Mouse (Mus musculus): ENCODE measurements around the gene Klrb1a. TPM values are rescaled to one million over a fixed set of nuclear protein-coding genes. Genes with fewer than 3 reads are reported as not detected.

Gene Klrb1a
- total RNA-seq, 2 experiments from 2014 or later = not detected

DNA sequence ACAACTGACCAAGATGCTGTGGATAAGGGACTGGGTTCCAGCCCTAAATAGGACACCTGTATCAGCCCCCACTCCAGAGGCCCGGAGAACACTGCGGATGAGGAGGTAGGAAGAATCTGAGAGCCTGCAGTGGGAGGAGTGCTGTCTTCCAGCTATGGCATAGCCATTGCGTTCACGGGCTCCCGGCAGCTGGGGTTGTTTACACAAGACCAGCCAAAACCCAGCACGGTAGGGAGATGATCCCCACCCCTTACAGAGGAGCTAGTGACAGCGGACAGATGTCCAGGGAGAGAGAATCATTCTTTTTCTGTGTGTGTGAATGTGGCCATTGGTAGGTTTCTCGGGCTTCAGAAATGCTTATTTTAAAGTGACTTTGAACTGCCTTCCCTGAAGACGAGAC lies 17.0 kb downstream of the Klrb1a start:
- DNase-seq (ENCODE audit: extremely low spot score in 1 of 2, low spot score in 2 of 2) = peak in 1 of 2 experiments; percentile 20
- intact Hi-C loops (cut with DNase I) = no loop called here

DNA sequence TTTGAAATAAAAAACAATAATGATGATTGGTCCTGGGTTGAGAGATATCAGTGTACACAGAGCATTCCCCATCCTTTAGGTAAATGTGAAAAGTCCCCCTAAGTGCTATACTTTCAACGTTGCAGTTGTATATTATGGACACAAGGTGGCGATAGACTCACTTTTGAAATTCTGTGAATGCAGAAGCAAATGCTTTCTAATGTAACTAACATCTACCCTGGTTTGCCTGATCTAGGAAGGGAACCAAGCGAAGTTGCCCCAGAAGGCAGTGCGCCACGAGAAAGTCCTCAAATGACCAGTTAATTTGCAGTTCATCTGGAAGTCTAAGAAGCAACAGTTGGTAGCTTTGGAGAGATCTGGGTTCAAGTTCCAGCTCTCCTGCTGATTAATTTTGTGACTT lies 18.8 kb downstream of the Klrb1a start:
- intact Hi-C loops (cut with DNase I) = loop anchor here (1.0 to 2.0 kb wide), 2 partner anchors 18 to 149 kb away; partner anchors contain the start of gene Klrb1a
- peak in 1 of 2 experiments; percentile 31 for DNase-seq (ENCODE audit: extremely low spot score in 1 of 2, low spot score in 2 of 2)

DNA sequence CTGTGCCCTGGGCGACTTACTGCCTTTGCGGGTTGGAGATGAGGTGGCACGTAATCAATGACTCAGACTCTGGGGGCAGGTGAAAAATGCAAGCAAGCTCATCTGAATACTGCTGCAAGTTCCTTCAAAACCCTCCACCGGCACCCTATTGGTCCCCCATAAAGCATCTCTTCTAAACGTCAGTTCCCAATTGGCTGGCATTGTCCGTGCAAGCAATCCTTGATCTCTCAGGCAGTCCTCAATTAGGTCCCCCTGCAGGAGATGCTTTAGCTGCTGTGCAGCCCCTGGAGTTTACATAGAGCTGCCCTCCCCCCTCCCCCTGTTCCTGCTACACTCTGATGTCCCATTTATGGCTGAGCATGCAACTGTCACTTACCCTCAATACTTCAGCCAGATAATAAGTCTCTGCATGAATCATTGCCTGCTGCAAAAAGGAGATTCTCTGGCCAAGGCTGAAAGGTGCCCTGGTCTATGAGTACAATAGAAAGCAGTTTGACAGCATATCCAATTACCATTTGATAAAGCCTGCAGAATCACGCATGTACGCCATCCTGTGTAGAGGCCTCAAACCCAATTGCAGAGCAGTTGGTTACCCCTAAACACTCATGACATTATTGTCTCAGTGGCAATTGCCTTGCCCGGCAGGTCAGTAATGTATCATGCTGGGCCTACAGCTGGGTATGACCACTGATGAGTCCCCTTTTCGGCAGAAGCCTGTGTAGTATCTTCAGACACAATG lies 20.7 kb downstream of the Klrb1a start:
- no peak for DNase-seq (ENCODE audit: extremely low spot score in 1 of 2, low spot score in 2 of 2)
- intact Hi-C loops (cut with DNase I) = no loop called here

DNA sequence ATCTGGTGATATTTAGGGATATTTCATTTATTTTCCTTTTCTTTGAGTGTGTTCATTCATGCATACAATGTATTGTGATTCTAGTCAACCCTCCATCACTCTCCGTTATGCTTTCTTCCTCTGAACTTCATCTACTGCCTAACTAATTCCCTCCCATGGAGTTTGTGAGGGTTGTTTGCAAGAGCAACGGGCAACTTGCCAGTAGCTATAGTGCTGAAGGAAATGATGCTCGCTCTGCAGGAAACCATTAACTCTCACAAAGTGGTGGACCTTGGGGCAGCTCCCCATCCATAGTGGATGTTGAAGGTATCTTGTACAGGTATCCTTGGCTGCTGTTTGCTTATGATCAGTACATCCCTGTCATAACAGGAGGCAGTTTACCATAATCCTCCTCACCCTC lies 21.3 kb downstream of the Klrb1a start:
- intact Hi-C loops (cut with DNase I) = no loop called here
- peak in 1 of 2 experiments; percentile 30 for DNase-seq (ENCODE audit: extremely low spot score in 1 of 2, low spot score in 2 of 2)

DNA sequence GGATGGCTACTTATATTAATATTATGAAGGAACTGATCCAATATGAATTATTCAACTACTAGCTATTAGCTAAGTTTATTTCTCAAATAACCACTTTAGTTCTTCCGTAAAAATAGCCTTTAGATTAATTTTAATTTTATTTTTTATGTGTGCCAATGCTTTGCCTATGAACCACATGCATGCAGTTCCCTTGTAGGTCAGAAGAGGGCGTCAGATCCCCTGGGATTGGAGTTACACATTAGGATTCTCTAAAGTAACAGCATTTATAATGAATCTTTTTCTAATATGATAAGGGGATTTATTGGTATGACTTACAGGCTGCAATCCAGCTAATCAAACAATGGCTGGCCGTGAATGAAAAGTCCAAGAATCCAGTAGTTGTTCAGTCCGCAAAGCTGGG lies 23.8 kb downstream of the Klrb1a start:
- no peak for DNase-seq (ENCODE audit: extremely low spot score in 1 of 2, low spot score in 2 of 2)
- intact Hi-C loops (cut with DNase I) = no loop called here

DNA sequence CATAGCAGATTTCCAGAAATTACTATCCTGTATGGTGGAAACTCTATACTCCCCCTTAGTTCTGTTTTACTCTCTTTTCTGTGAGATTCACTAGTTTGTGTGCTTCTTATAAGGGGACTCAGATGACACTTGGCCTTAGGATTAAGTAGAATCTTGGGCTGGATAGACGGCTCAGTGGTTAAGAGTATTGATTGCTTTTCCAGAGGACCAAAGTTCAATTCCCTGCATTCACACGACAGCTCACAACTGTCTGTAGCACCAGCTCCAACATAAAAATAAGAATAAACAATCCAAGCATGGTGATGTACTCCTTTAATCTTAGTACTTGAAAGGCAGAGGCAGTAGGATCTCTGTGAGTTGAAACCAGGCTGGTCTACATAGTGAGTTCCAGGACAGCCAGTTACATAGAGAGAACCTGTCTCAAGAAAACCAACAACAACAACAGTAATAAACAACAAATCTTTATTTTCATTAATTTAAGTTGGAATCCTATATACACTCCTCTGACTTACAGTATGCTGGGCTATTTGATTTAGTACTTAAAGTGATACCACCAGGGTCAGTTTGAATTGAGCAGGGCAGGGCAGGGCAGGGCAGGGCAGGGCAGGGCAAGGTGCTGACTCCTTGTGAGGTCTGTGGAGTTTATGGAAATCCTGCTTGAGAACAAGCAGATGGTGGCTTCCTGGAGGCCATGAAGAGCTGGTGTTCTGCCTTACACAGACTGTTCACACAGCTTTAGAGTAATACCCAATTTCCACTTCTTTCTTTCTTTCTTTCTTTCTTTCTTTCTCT lies 24.9 kb downstream of the Klrb1a start:
- no peak for DNase-seq (ENCODE audit: extremely low spot score in 1 of 2, low spot score in 2 of 2)
- intact Hi-C loops (cut with DNase I) = no loop called here

DNA sequence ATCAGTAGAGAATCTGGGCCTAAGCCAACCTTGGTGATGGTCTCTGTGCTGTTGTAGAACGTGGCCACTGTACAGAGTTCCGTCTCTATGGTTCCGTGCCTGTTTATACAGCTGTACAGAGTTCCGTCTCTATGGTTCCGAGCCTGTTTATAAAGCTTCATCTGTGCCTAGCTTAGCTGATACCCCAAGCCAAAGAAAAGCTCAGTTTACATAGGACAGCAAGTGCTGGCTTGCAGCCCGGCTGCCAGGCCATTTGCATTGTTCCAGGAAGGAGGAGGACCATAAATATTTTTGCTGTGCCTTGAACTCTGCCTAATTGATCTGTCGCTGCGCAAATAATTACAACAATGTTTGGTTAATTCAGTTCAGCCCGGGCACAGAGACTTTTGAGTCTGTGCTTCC lies 26.2 kb downstream of the Klrb1a start:
- intact Hi-C loops (cut with DNase I) = no loop called here
- DNase-seq (ENCODE audit: extremely low spot score in 1 of 2, low spot score in 2 of 2) = peak; percentile 70 to 78

DNA sequence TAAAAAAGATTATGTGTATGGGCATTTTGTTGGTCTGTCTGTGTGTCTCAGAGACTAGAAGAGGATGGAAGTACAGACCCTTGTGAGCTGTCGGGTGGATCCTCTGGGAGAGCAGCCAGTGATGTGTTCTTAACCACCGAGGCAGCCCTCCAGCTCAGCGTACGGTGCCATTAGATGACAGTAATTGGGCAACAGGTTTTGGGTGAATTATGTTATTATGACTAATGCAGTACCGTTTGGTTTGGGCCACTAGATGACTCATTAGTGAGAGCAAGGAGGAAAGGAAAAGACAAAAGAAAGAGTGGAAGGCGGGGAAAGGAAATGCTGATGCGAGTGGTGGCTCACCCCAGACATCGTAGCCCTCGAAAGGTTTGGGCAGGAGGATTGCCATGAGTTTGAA lies 28.7 kb downstream of the Klrb1a start:
- DNase-seq (ENCODE audit: extremely low spot score in 1 of 2, low spot score in 2 of 2) = no peak
- intact Hi-C loops (cut with DNase I) = no loop called here

DNA sequence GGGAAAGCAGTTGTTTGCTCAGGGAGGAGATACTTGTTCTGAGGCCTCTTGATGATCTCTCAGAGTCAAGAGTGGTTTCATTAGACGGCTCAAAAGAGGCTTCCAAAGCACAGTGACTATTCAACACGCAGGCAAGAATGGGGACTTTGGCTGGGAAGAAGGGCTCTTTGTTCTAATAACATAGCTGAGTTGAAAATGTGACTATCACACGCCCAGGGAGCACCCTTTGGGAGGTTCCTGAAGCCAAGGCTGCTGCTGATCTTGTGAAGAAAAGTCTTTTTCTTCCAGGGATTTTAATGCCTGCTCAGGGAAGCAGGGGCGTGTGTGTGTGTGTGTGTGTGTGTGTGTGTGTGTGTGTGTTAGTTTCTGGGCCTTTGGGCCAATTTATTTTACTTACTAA lies 33.9 kb downstream of the Klrb1a start:
- intact Hi-C loops (cut with DNase I) = no loop called here
- DNase-seq (ENCODE audit: extremely low spot score in 1 of 2, low spot score in 2 of 2) = no peak

DNA sequence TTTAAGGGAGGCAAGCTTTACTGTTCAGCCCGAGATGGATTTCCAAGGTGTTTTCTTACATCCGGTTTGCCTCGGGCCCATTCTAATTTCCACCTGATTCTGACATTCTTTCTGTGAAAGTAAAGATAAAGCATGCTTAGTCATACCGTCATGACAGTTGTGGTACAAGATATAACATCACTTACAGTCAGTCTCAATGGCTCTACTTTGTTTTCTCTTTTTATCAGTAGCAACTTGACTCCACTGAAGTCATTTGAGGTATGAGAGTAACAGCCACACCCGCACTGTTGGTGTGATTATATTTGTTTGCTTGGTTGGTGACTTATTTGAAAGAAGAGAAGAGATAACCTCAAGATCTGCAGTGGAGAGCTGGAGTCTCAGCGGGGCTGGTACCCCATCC lies 35.7 kb downstream of the Klrb1a start:
- intact Hi-C loops (cut with DNase I) = no loop called here
- DNase-seq (ENCODE audit: extremely low spot score in 1 of 2, low spot score in 2 of 2) = no peak

DNA sequence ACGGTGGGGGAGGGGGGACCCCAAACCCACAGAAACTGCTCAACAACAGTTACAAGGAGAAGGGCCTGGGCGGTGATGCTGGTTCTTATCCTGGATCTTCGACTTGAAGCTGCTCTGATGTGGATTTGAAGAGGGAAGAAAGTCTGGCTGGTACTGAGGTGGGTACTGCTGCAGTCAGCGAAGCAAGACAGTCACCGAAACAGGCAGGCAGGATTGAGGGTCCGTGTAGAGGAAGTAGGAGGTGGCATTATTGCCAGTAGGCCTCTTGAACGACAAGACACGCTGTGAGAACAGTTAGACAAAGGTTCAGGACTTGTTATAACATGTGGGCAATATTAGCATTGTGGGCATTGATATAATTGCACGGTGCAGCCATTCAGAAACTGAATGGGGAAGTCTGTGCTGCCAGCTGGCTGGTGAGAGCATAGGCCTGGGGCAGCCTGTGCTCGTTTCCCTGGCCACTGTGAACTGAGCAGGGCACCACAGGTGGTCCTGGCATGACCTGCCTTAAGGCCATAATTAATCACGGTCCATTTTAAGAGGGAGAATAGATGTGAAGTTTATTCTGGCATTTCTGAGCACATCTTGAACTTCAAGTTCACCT lies 37.6 kb downstream of the Klrb1a start:
- no peak for DNase-seq (ENCODE audit: extremely low spot score in 1 of 2, low spot score in 2 of 2)
- intact Hi-C loops (cut with DNase I) = no loop called here

DNA sequence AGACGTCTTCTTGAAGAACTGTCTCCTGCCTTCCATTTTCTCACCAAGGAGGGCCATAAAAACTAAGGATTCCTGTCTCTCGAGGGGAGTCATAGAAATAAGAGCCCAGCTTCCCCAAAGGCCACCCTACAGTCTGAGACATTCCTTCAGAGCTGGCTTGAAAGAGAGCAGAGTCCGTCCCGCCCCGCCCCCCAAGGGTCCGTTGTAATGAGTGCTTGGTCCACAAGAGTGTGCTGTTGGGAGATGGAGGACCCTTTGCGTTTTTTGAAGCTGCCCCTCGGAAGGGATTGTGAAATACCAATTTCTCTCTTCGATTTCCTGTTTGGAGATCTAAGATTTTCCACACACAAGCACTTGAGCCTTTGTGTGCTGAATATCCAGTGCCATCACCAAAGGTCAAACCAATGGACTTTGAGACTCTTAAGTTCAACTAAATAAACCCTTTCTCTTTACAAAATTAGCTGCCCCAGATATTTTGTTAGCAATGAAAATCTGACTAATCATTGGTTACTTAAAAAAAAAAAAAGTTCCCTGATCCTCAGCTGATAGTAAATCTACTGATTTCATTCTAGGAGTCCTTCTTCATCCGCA lies 39.2 kb downstream of the Klrb1a start:
- DNase-seq (ENCODE audit: extremely low spot score in 1 of 2, low spot score in 2 of 2) = peak in 1 of 2 experiments; percentile 35
- intact Hi-C loops (cut with DNase I) = no loop called here

DNA sequence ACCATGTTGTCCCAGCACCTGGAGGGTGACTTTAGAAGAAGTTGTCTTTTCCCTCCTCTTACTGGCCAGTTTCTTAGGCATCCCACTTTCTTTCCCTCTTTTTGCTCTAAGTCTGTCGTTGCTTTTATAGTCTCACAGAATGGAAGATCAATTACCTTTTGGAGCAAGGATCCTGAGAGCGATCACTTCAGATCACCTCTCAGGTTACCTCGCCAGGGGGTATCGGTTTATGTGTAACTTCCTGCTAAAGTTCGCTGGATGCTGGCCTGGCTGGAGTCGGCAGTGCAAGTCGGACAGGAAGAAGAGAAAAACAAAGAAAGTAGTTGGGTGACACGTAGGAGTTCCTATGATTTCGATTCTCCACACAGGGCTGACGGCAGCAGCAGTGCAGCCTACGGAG lies 41.8 kb downstream of the Klrb1a start, which contains the start of gene A2ml1:
Gene A2ml1 (minus strand): TSS at position 101 of the 400 bp plus-strand sequence.
- DNase-seq (ENCODE audit: extremely low spot score in 1 of 2, low spot score in 2 of 2) = no peak
- intact Hi-C loops (cut with DNase I) = no loop called here

DNA sequence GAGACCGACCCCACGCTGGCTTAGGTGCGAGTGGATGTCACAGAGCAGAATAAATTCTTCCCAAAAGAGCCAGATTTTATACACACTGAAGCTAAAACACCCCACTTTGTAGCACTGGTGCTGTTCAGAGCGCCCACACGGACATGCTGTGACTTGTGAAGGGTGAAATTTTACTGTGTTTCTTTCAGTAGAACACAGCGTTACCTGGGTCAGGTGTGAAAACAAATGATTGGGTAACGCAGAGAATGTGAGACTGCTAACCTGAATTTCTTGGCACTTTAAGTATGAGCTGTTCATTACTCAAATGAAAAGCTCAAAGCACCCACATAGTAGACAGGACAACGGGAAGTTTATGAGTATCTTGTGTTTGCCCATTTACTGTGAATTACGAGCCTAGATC lies 46.0 kb downstream of the Klrb1a start:
- intact Hi-C loops (cut with DNase I) = no loop called here
- no peak for DNase-seq (ENCODE audit: extremely low spot score in 1 of 2, low spot score in 2 of 2)

DNA sequence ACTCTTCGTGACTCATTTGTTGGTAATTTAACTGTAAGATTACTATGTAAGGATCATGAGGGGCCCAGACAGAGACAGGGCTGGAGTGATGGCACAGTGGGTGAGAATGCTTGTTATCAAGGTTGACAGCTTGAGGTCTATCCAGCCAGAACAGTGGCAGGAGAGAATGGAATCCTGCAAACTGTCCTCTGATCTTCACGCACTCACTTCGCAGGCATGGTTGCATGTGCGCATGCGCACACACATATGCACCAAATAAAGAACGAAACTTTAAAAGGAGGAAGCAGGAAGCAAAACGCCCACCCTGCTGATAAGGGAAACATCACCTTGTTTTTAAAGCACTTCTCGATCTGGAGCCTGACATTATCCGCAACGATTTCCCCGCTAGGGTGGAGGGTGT lies 56.7 kb downstream of the Klrb1a start:
- DNase-seq (ENCODE audit: extremely low spot score in 1 of 2, low spot score in 2 of 2) = no peak
- intact Hi-C loops (cut with DNase I) = no loop called here

Other genes starting within 250 kb of the Klrb1a start
- gene Tex52, start 248.1 kb downstream of the Klrb1a start, total RNA-seq (2021) = not detected
- gene Gm44596, start 248.0 kb downstream of the Klrb1a start, total RNA-seq (2021) = not detected
- 1 to 10 TPM; 5.3 to 5.8 TPM for gene Nrip2, start 224.2 kb downstream of the Klrb1a start, total RNA-seq (2021)
- 10 to 100 TPM; 21.6 to 30.8 TPM for gene Itfg2, start 198.6 kb downstream of the Klrb1a start, total RNA-seq (2021)
- 100 to 1,000 TPM; 130 to 131 TPM for gene Fkbp4, start 184.9 kb downstream of the Klrb1a start, total RNA-seq (2021)
- under 1 TPM; 0.15 to 0.73 TPM for gene Pzp, start 96.8 kb downstream of the Klrb1a start, total RNA-seq (2021)
- 10 to 100 TPM; 16.1 to 17.9 TPM for gene A2ml1, start 41.9 kb downstream of the Klrb1a start, total RNA-seq (2021)
- gene Clec2h, start 38.9 kb upstream of the Klrb1a start, total RNA-seq (2021) = under 1 TPM in 1 of 2 experiments, not detected in 1; 0.19 TPM
- gene Klrb1, start 99.5 kb upstream of the Klrb1a start, total RNA-seq (2021) = 1 to 10 TPM in 1 of 2 experiments, under 1 TPM in 1; 0.90 to 1.7 TPM
- not detected for gene Klrb1c, start 165.7 kb upstream of the Klrb1a start, total RNA-seq (2021)
- gene Gm44511, start 202.8 kb upstream of the Klrb1a start, total RNA-seq (2021) = not detected
- not detected for gene Klrb1b, start 202.8 kb upstream of the Klrb1a start, total RNA-seq (2021)